25 mouse cellular contexts compared by ENCODE assay signal in the genomic region with DNA sequence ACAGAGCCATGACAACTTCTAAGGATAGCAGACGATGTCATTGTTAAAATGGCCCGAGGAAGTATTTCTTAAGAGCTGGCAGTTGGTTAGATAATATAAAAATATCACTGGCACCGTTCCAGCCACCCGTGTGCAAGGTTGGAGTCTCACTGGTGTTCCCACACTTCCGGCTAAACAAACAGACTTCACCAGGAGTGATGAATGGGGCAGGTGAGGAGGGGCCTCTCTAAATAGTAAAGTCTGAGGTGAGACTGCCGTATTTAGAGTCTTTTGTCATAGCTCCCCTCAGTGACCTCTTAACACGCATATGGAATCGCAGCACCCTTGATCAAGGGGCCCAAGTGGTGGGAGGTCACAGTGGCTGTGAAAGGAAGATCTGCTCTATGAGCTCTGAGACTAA. TPM values are rescaled to one million over a fixed set of nuclear protein-coding genes. Genes with fewer than 3 reads are reported as not detected.
DNase-seq lines count a peak whose midpoint lies in the region; ATAC-seq lines count a peak whose summit lies in the region.
"Had no signal": no experiment of that assay in that cellular context is flagged by ENCODE, and none has a peak within 500 bp of the region (broad histone marks: within the 10 kb centered on the region; RNA-seq: fewer than 3 reads in every experiment).

No protein-coding gene starts in this region.

- H3K4me1 ChIP-seq in heart, embryonic 13.5 days = peaks cover 36% of the 10 kb centered on the region
- peaks cover 13% of the 10 kb centered on the region for H3K4me1 ChIP-seq in heart, embryonic 12.5 days (replicated peaks)
- H3K4me1 ChIP-seq in heart, embryonic 11.5 days (ENCODE audit: control insufficient read depth, insufficient read depth, low read length) = peaks cover 5% of the 10 kb centered on the region; the same call in 1 of the 2 replicates
- H3K4me1 ChIP-seq in intestine, embryonic 15.5 days (replicated peaks) = 0 out of 2 replicates have a peak, but pooled peaks cover 3% of the 10 kb centered on the region
- no peaks in the 10 kb centered on the region for H3K4me1 ChIP-seq in stomach, embryonic 15.5 days
- H3K4me1 ChIP-seq: embryonic facial prominence, embryonic 13.5 days; forebrain, embryonic 12.5 days; hindbrain, embryonic 13.5 days had no signal

- H3K27ac ChIP-seq in heart, embryonic 13.5 days (replicated peaks) = 0 out of 2 replicates have a peak overlapping the region, but pooled peaks have one; percentile 0
- no peak overlapping the region; the same call in 1 of the 2 replicates for H3K27ac ChIP-seq in heart, embryonic 12.5 days (ENCODE audit: poor library complexity, severe bottlenecking)
- H3K27ac ChIP-seq in heart, embryonic 11.5 days (ENCODE audit: low read depth, low read length) = no peak overlapping the region
- H3K27ac ChIP-seq in intestine, embryonic 15.5 days = no peak overlapping the region
- no peak overlapping the region for H3K27ac ChIP-seq in stomach, embryonic 15.5 days
- H3K27ac ChIP-seq: embryonic facial prominence, embryonic 13.5 days; forebrain, embryonic 12.5 days; gastrocnemius, adult 2 months; heart, embryonic 10.5 days; hindbrain, embryonic 13.5 days; hindbrain, postnatal 0 days had no signal

- ATAC-seq in heart, embryonic 13.5 days (ENCODE audit: extremely low read depth, insufficient number of reproducible peaks, low FRiP score, low TSS enrichment) = no peak
- no peak for ATAC-seq in heart, embryonic 12.5 days (ENCODE audit: insufficient number of reproducible peaks, low FRiP score)
- ATAC-seq in heart, embryonic 11.5 days (replicated peaks; ENCODE audit: insufficient number of reproducible peaks, low FRiP score, low TSS enrichment) = no peak
- ATAC-seq in intestine, embryonic 15.5 days = peak; percentile 69; the same call in 1 of the 2 replicates
- ATAC-seq in stomach, embryonic 15.5 days (ENCODE audit: insufficient read depth, low FRiP score, low read depth) = peak; percentile 82; the same call in 1 of the 2 replicates
- ATAC-seq: CD4-positive, CD25-positive, alpha-beta regulatory T cell, adult 4 months; forebrain, postnatal 0 days; hindbrain, postnatal 0 days had no signal

- WGBS in heart, embryonic 13.5 days = 29% methylated on average over 8 of the region's 8 CpGs
- 33% methylated on average over 8 of the region's 8 CpGs for WGBS in heart, embryonic 12.5 days
- WGBS in heart, embryonic 11.5 days (ENCODE audit: insufficient replicate concordance) = 52% methylated on average over 8 of the region's 8 CpGs
- 26% methylated on average over 8 of the region's 8 CpGs for WGBS in intestine, embryonic 15.5 days
- 28% methylated on average over 8 of the region's 8 CpGs for WGBS in stomach, embryonic 15.5 days

- peak overlapping the region; percentile 23; the same call in 1 of the 2 replicates for H3K4me2 ChIP-seq in heart, embryonic 13.5 days
- H3K4me2 ChIP-seq in heart, embryonic 12.5 days = no peak overlapping the region; the same call in 1 of the 2 replicates
- H3K4me2 ChIP-seq in heart, embryonic 11.5 days = no peak overlapping the region
- no peak overlapping the region for H3K4me2 ChIP-seq in intestine, embryonic 15.5 days (replicated peaks)
- no peak overlapping the region for H3K4me2 ChIP-seq in stomach, embryonic 15.5 days
- H3K4me2 ChIP-seq: embryonic facial prominence, embryonic 13.5 days; forebrain, embryonic 12.5 days; hindbrain, embryonic 13.5 days had no signal

- no peaks in the 10 kb centered on the region for H3K9me3 ChIP-seq in heart, embryonic 13.5 days
- no peaks in the 10 kb centered on the region for H3K9me3 ChIP-seq in heart, embryonic 12.5 days (replicated peaks)
- no peaks in the 10 kb centered on the region for H3K9me3 ChIP-seq in heart, embryonic 11.5 days (replicated peaks; ENCODE audit: control insufficient read depth, low read length)
- H3K9me3 ChIP-seq in intestine, embryonic 15.5 days = no peaks in the 10 kb centered on the region
- H3K9me3 ChIP-seq in stomach, embryonic 15.5 days = no peaks in the 10 kb centered on the region
- H3K9me3 ChIP-seq: embryonic facial prominence, embryonic 13.5 days; forebrain, embryonic 12.5 days; G1E; heart, embryonic 10.5 days; hindbrain, embryonic 13.5 days had no signal

- H3K27me3 ChIP-seq in heart, embryonic 13.5 days (replicated peaks) = no peaks in the 10 kb centered on the region
- no peaks in the 10 kb centered on the region for H3K27me3 ChIP-seq in heart, embryonic 12.5 days (replicated peaks)
- H3K27me3 ChIP-seq in heart, embryonic 11.5 days (ENCODE audit: control insufficient read depth, insufficient read depth, low read length) = no peaks in the 10 kb centered on the region
- no peaks in the 10 kb centered on the region for H3K27me3 ChIP-seq in intestine, embryonic 15.5 days (replicated peaks)
- H3K27me3 ChIP-seq in stomach, embryonic 15.5 days (replicated peaks) = no peaks in the 10 kb centered on the region
- H3K27me3 ChIP-seq: embryonic facial prominence, embryonic 13.5 days; forebrain, embryonic 12.5 days; hindbrain, embryonic 13.5 days had no signal

- H3K9ac ChIP-seq in heart, embryonic 13.5 days = no peak overlapping the region
- no peak overlapping the region for H3K9ac ChIP-seq in heart, embryonic 12.5 days
- no peak overlapping the region for H3K9ac ChIP-seq in heart, embryonic 11.5 days (ENCODE audit: low read depth, low read length)
- H3K9ac ChIP-seq in intestine, embryonic 15.5 days = no peak overlapping the region
- no peak overlapping the region for H3K9ac ChIP-seq in stomach, embryonic 15.5 days
- H3K9ac ChIP-seq: embryonic facial prominence, embryonic 13.5 days; forebrain, embryonic 12.5 days; forebrain, postnatal 0 days; hindbrain, embryonic 13.5 days had no signal

- no peak overlapping the region for H3K4me3 ChIP-seq in heart, embryonic 13.5 days
- no peak overlapping the region for H3K4me3 ChIP-seq in heart, embryonic 12.5 days
- H3K4me3 ChIP-seq in heart, embryonic 11.5 days (ENCODE audit: low read depth, low read length) = no peak overlapping the region
- no peak overlapping the region for H3K4me3 ChIP-seq in intestine, embryonic 15.5 days (replicated peaks)
- no peak overlapping the region for H3K4me3 ChIP-seq in stomach, embryonic 15.5 days (replicated peaks)
- H3K4me3 ChIP-seq: embryonic facial prominence, embryonic 13.5 days; forebrain, embryonic 12.5 days; gastrocnemius, adult 2 months; heart, embryonic 10.5 days; hindbrain, embryonic 13.5 days had no signal

- DNase-seq in heart, postnatal 4 days = peak; percentile 16
- DNase-seq in urinary bladder, postnatal 36 days (ENCODE audit: low spot score in 2 of 2) = no peak
- DNase-seq in urinary bladder, adult 18-20 months (ENCODE audit: low spot score in 2 of 2) = no peak
- DNase-seq: adrenal gland, postnatal 25 days; B cell, adult 2 months; cerebellum, adult 18-20 months; cerebellum, adult 9-11 months; cerebellum, postnatal 36 days; forebrain, postnatal 0 days; gastrocnemius, adult 2 months; gastrocnemius, postnatal 25 days; heart, adult 11 months had no signal

- H3K36me3 ChIP-seq in heart, embryonic 13.5 days = no peaks in the 10 kb centered on the region
- H3K36me3 ChIP-seq in heart, embryonic 12.5 days = no peaks in the 10 kb centered on the region
- no peaks in the 10 kb centered on the region for H3K36me3 ChIP-seq in heart, embryonic 11.5 days (ENCODE audit: control insufficient read depth, insufficient read depth, low read length)
- H3K36me3 ChIP-seq in intestine, embryonic 15.5 days = no peaks in the 10 kb centered on the region
- H3K36me3 ChIP-seq in stomach, embryonic 15.5 days = no peaks in the 10 kb centered on the region
- H3K36me3 ChIP-seq: embryonic facial prominence, embryonic 13.5 days; forebrain, embryonic 12.5 days; G1E; heart, embryonic 10.5 days; hindbrain, embryonic 13.5 days had no signal

RNA-seq across cellular contexts. Expression of a gene that starts 3.2 kb away (rescaled TPM):
- 0.31 and 0.46 TPM in 2 replicates for polyA plus RNA-seq in heart, embryonic 13.5 days (2015; fragmentation: Nextera tagmentation; extraction: Ambion mirVana)
- polyA plus RNA-seq in heart, embryonic 12.5 days (2016; fragmentation: Nextera tagmentation; extraction: Ambion mirVana) = 0.13 TPM in 1 of 2 replicates, not detected in the other
- total RNA-seq in heart, postnatal 4 days (2021) = 1 to 10 TPM; 9.4 to 9.5 TPM
- not detected in 2 replicates for polyA plus RNA-seq in heart, embryonic 11.5 days (2014; fragmentation: Nextera tagmentation; extraction: Ambion mirVana)
- polyA plus RNA-seq in intestine, embryonic 15.5 days (2015; fragmentation: Nextera tagmentation; extraction: Ambion mirVana) = 0.53 and 0.62 TPM in 2 replicates
- 0.73 and 0.94 TPM in 2 replicates for polyA plus RNA-seq in stomach, embryonic 15.5 days (2015; fragmentation: Nextera tagmentation; extraction: Ambion mirVana)
- total RNA-seq: forebrain, postnatal 0 days; hematopoietic stem cell, adult 5-6 weeks had no signal
- polyA plus RNA-seq: CD4-positive, CD25-positive, alpha-beta regulatory T cell, adult 4 months; embryonic facial prominence, embryonic 13.5 days; forebrain, embryonic 12.5 days; forebrain, postnatal 0 days; G1E; heart, embryonic 10.5 days had no signal

Comparison
In these comparisons a context has a peak if more than half of its experiments do, and no peak if none do; other contexts are left out.
1. ATAC-seq: peak in intestine, embryonic 15.5 days (single experiment) and stomach, embryonic 15.5 days (single experiment); none in heart, embryonic 13.5 days (single experiment), heart, embryonic 12.5 days (single experiment) and heart, embryonic 11.5 days (single experiment).